Mouse (Mus musculus) spleen, postnatal 10 days (tissue): ENCODE measurements around the gene Lypd4.
A peak's percentile ranks its signal among the peaks of the same experiment; 100 is the strongest.

Experiments
- DNase-seq, 2 experiments: peaks; one replicate each; pipeline ENCODE4 v3.0.0; 2021 to 2022; ENCODE audit warnings: low spot score in 2 of 2

Gene Lypd4

DNA sequence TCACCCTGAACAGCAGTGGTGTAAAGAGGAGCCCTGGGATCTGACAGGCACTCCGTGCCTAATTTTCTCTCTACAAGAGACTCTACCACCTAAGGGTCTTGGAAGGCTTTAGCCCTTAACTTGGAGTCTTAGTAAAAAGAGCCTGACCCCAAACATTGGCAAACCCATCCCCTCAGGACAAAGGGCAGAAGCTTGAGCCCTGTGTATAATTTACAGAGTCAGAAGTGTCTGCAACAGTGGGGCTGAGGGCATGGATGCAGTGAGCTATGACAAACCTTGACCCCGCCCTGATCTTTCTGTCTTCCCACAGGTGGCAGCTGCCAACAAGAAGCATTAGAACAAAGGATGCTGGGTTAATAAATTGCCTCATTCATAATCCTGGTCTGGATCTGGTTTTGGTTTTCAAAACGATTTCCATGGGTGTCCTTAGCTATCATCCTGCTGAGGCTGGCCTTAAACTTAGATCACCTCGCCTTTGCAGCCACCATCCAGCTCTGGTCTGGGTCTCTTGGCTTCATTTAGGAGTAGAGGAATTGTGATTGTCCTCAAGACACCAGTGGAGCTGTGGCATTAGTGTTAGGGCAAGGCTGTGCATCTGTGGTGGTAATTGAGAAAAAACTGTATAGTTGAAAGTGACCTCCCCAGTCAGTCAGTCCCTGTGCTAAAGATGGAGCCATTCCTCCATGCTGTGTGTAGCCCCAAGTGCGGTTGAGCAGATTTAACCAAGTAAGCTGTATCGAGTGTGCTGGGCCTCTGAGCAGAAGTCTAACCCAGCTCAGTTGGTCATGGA, 19.9 kb upstream of the Lypd4 start:
- DNase-seq: no peak

DNA sequence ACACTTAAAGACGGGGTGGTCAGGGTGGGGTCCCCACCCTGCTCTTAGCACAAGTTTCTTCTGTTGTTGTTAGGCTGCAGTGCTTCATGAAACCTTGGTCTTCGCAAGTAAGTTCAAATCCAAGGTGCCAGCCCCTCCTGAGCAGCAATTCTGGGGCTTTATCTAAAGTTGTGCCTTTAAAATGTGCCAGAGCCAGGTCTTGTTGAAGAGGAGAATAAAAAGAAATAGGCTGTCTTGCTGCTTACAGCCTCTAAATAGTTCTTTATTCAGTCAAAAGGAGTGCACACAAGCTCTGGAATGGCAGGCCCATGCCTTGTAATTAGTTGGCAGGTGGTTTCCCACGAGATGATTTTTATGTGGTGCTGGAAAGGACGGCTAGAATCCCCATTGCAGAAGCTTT, 17.4 kb upstream of the Lypd4 start:
- no peak for DNase-seq

DNA sequence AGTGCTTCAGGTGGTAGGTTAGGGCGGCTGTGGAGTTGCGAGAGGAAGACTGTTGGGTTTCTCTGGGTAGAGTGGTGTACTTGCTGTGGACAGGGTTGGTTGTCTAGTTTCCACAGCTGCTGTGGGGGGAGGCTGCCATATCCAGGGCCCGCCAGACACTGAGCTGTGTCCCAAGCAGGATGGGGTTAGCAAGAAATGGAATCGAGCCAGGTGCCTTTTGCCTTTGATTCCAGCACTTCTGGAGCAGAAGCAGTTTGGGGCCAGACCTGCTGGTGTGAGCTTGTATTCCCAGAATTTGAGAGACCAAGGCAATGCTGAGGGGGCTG, 16.5 kb upstream of the Lypd4 start:
- no peak for DNase-seq

DNA sequence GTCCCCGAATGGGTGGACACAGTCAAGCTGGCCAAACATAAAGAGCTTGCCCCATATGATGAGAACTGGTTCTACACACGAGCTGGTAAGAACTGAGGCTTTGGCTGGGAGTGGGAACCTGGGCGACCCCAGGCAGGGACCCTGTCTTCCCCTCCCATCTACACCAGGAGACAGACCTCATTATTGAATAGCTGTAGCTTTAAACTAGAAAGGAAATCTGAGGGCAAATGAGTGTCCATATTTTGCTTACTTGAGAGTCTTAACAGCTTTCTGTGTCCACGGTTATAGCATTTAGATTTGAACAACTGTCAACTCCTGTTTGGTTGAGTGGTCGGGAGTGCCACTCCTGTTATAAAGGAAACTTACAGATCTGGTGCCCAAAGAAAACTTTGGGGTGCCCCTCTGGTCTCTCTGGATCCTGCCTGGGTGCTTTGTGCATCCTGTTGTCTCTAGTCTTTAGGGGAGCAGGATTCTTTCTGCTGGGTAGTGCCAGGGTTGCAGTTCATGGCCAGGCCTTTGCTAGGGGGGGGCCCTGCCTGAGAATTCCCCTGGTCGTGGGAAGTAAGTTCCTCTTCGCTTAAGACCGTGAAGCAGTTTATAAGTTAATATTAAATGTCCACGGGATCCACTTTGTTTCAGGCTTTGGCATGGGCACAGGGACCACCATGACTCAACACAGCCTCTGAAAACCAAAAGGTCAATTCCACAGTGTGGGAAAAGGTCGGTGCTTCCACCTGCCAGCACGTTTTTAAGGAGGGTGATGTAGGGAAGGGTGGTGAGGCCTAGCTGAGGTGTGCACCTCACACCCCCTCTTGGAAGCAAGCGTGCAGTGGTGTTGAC, 15.9 kb upstream of the Lypd4 start:
- DNase-seq: no peak

DNA sequence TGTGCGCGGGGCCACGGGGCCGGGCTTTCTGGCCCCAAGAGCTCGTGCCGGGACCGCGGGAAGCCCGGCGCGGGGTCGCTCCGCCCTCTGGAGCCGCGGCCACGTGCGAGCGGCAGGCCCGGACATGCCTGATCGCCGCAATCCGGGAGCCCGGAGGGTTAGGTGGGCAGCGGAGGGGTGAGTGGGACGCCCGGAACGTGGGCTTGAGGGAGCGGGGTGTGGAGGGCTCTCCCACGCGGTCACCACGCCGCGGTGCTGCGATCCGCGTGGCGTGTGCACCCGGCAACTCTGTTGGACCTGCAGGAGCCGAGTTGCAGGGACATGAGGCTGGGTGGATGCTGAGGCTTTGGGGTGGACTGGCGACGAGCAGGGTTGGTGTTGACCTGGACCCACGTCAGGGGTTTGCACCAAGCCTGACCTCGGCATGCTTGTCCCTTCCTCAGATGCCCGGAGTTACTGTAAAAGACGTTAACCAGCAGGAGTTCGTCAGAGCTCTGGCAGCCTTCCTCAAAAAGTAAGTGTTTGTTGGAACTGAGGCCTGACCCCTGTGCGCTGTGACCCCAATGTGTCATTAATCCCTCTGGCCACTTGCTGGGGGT, 15.1 kb upstream of the Lypd4 start:
- DNase-seq: no peak

DNA sequence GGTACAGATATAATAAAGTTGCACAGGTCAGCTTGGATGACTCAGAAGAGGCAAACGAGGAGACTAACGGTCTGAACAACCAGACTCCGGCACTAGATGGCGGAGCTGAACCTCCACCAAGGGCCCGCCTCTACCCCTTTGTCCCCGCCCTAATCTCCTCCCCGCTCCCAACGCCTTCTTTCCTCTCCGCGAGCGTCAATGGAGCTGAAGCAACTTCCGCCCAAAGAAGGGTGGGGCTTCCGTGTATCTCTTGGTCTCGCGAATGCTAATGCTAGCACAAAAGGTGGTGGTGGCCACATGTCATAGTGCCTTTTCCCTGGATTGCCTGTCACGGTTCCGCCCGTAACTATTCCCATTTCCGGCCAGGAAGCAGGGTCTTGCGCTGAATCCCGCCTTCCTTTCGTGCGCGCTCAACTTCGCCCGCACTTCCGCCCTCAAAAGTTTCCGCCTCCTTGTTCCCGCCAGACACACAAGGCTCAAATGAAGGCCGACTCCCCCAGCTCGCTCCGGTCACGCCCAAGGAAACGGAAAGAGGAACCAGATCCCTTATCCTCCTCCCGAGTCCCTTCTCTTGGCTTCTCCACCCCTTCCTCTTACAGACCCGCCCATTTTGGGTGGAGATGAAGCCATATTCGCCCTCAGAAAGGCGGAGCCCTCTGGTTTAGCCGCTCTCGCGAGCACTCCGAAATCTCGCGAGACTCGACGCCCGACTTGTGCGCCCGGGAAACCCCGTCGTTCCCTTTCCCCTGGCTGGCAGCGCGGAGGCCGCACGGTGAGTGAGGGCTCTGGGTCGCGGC, 14.4 kb upstream of the Lypd4 start, which contains the start of gene Rps19:
Gene Rps19 (plus strand): TSS at position 476 of the 797 bp plus-strand sequence.
- peak; percentile 98 to 99 for DNase-seq

DNA sequence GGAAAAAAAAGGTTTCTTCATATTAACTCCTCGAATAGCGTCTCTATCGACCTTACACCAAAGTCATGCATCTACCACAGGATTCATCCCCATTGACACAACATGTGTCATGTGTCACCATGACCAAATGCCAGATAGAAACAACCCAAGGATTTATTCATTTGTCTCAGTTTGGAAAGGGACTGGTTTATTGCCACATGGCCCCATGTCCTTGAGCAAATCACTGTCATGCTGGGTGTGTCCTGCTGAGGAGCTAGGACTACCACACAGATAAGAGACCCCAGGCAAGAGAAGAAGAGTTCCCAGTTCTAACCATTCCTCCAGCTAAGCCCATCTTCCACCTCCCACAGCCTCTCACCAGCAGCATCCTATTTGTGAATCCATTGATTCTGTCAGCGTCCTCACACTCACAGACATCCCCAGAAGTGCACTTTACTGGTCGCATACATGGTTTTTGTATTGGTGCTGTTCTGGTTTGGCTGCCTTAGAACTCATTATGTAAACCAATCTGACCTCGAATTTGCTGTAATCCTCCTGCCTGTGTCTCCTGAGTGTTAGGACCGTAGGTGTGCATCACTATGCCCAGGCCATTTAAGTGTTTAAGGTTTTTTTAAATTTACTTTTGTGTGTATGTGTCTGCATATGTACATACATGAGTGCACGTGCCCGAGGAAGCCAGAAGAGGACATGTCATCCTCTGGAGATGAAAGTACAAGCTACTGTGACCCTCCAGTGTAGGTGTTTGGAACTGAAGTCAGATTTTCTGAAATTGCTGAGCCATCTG, 12.9 kb upstream of the Lypd4 start:
- no peak for DNase-seq

DNA sequence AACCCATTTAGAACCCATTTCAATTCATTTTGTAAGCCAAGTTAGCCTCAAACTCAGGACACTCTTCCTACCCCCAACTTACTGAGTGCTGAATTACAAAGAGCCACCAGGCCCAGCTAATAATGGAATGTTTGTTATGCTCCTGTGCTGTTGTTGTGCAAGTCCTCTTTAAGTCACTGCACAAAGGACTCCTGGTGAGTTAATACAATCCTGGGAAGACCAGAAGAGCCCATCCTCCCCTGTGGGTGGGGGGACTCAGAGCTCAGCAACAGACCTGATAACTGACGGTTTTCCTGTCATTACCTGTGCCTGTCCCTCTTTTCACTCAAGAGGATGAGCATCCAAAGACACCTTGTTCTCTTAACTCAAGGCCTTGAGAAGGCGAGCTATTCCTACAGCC, 9.9 kb upstream of the Lypd4 start:
- DNase-seq: no peak

DNA sequence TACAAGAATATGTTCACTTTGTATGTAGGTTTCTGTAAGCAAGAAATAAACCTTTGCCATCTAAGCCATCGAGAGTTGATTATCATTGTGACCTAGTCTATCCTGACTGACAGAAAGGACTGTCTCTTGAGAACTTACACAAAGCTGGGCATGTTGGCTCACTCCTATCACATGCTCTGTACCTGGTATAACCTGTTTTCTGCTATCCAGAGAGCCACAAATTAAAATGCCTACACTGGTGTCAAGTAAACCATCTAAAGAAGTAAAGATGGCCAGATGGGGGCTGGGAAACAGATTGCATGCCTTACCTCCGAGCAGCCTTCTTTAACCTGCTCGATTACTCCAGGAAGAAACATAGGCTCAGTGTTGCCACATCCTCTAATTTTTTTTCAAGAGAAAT, 7.8 kb upstream of the Lypd4 start:
- no peak for DNase-seq

DNA sequence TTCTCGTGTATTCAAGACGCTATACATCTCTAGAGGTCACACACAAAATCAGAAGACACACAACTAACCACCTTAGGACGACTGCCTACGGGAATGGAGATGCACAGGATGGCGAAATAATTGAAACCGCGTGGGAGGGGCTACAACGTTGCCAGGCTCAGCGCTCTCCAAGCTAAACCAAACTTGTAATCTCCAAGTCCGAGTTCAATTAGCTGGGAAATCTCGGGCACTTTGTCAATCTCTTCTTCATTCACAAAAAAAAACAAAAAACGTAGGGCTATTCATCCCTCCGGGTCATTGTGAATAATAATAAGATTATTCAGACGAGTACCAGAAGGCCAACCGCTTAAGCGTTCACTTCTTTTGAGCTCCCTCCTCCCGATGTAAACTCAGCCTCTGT, 661 bp downstream of the Lypd4 start:
- no peak for DNase-seq

DNA sequence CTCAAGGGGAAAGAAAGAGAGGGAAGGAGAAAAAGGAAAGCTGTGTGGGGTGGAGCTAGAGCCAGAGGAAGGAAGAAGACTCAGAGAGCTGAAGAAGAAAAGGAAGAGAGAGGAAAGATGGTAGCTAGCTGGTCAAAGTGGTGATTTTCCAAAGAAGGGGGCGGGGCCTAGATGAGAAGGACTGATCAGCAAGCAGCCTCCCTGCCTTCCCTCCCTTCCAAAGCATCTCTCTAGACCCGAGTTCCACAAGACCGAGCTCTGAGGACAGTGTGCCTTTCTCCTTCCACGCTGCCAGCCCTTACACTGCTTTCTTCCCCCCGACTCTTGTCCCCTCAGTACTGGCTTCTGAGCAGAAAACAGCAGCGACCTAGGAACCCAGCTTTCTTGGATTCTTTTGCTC, 5.6 kb downstream of the Lypd4 start:
- no peak for DNase-seq

DNA sequence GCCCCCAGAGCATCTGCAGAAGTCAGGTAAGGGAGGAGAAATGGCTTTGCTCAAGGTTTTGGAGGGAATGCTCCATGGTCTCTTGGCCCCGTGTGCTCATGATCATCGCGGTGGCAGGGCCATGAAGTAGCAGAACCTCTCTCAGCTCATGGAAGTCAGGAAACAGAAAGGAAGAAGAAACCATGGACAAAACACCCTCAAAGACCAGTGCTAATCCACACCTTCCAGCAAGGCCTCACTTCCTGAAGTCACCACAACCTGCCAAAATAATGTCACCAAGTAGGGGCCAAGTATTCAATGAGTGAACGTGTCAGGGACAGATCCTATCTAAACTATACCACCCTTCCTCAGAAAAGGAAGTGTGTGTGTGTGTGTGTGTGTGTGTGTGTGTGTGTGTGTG, 6.9 kb downstream of the Lypd4 start:
- no peak for DNase-seq

DNA sequence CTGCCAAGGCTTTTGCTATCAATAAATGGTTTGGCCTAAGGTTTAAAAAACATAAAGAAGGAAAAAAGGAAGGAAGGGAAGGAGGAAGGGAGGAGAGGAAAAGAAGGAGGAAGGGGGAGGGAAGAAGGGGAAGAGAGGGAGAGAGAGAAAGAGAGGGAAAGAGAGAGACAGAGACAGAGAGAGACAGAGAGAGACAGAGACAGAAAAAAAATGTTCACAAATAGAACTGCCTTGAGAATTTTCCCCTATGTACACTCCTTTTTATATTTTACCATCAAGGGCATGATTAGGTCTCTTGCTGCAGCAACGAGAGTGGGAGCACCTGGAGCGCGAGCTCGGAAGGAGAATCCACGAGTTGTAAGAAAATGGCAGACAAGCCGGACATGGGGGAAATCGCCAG, 7.8 kb downstream of the Lypd4 start, which contains the start of gene Gm9844:
Gene Gm9844 (plus strand): TSS at position 301 of the 400 bp plus-strand sequence.
- no peak for DNase-seq

DNA sequence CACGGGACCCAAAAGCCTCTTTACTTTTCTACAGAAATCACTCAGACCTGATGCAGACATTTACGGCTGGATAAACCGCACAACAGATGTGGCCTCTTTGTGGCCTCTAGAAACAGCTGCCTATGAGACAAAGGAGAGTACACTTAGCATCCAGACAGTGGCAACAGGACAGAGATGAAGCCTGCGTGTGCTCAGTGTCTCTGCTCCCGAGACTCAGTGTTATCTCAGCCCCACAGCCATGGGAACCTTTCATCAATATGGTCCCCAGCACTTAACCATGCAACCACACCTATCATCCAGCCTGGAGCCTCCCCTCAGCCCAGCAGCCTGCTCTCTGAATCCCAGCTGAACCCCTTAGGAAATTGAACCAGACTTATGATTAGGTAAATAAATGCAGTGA, 10.5 kb downstream of the Lypd4 start:
- DNase-seq: peak; percentile 45 to 73

DNA sequence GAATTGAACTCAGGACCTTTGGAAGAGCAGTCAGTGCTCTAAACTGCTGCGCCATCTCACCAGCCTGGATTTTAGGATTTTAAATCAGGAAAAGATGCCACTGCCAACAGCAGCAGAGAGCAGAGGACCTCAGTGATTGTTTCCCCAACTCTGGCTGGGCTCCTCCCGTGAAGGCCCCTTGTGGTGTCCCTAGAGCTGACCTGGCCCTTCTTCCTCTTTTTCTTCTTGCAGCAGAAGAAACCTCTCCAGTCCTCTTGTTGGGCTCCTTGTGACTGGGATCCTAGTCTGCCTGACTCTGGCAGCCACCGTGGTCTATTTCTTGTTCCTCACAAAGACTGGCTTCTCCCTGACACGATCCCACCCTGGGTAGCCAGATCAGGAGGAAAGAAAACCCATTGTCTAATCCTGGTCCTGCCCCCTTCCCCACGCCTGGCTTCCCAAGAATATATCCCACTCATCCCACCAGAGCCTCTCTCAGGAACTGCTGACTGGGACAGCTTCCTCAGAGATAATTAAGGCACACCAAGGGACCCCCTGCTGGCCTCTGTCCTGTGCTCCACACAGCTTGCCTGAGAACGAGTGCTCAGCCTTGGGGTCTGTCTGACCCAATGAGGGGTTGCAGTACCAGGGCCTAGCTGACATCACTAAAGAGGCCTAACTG, 13.2 kb downstream of the Lypd4 start:
- no peak for DNase-seq

DNA sequence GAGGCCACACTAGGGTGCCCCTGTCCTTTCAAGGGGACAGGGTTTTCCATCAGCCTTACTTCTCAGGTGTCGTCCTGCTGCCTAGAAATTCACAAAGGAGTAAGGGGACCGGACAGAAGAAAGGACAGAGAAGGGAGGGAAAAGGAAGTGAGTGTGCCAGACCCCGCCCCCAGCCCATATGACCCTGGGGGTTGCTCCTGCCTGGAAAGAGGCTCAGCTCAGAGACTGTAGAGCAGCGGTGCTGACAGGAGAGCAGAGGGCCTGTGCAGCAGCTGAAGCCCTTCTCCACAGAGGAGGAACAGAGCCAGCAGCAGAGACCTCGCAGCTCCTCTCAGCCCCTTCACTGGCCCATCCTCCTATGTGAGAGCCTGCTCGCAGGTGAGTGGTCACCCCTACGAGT, 16.0 kb downstream of the Lypd4 start:
- peak; percentile 22 to 43 for DNase-seq

DNA sequence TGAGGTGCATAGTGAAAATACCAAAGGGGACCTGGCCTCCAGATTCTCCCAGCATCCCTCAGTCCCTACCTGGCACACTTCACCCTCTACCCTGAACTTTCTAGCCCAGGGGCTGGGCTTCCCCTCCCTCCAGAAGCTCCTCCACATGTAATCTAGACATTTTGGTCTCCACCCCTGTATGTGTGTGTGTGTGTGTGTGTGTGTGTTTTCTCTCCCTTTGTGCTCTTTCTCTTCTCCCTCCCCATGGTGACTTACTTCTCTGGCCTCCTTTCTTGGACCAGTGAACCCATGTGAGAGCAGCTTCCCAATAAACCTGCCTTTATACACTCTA, 16.5 kb downstream of the Lypd4 start:
- DNase-seq: no peak

DNA sequence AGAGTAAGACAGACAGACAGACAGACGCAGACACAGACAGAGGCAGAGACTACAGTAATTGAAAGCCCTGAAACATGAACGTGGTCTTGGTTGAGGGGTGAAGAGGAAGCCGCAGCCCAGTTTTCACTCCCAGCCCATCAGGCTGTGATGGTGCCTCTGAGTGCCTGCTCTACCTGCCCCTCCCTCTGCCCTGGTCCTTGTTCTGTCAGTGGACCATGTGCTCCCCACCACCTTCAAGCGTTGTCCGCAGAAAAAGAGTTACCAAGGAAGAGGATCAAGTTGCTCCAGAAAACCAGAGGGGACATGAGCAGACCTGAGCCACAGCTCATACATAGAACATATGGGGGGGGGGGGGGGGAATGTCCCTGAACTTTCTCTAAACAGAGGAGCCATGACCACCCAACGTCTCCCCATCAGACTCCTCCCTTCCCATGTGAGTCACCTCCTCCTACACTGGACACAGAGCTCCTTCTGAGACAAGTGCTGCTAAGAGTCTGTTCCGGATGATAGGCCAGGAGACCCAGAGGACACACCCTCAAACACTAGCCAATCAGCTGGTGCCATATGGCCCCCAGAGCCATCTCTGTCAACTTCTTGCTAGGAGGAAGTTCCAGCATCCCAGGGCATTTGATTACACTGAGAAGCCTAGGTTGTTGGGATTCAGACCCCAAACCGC, 17.0 kb downstream of the Lypd4 start:
- DNase-seq: peak; percentile 58 to 76

DNA sequence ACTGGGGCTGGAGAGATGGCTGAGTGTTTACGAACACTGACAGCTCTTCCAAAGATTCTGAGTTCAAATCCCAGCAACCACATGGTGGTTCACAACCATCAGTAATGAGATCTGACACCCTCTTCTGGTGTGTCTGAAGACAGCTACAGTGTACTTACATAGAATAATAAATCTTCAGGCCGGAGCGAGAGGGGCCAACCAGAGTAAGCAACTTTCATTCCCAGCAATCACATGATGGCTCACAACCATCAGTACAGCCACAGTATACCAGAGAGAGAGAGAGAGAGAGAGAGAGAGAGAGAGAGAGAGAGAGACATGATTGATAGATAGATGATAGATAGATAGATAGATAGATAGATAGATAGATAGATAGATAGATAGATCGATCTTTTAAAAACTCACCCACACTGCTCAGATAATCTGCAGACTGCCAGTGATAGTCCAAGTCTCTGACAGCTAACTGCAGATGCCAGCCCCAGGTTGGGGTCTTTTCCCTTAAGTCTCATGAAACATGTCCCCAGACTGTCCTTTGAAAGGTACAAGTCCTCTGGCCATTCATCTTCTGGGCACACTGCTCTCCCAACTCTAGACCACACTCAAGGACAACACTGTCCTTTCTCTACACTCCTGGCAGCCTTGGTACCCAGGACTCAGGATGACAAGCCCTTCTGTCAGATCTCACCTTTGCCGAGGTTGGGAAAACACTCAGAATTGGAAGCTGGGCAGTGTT, 18.0 kb downstream of the Lypd4 start:
- DNase-seq: peak; percentile 19 to 50
